Mouse (Mus musculus): ENCODE measurements around the gene Slain2. TPM values are rescaled to one million over a fixed set of nuclear protein-coding genes. Genes with fewer than 3 reads are reported as not detected.
"Not testable (repeated sequence)": the region's sequence is repeated elsewhere in the genome, so short reads cannot be mapped to it uniquely, and the experiment has no call there.

The Slain2 gene
- total RNA-seq, 2 experiments from 2014 or later = 10.0 to 12.0 TPM

DNA sequence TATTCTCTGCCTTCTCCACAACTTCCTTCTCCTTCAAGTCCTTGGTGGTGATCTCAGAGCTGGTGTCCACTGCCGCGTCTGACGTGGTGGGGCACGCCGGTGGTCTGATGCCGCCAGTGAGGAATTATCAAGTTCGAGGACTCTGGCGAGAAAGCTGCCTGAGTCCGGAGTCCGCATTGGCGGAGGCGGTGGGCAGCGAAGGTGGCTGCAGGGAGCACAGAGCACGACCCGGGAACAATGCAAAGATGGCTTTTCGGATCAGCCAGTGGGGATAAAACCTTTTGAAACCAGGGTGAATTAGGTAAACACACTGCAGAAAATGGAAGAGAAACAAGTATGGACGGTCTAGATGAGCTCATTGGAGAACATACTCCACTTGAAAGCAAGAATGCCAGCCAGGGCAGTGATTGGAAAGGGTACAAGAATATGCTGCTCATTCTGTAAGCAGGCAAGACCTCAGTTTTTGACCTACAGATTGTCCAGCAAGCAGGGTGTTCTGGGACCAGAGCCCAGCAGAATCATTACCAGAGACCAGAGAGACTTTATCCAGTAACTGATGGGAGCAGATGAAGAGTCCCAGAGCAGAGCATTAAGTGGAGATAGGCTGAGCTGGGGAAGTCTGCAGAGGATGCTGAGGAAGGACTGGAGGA lies 19.0 kb downstream of the Slain2 start:
- ATAC-seq (replicated peaks; ENCODE audit: low FRiP score, poor library complexity, severe bottlenecking) = no peak

DNA sequence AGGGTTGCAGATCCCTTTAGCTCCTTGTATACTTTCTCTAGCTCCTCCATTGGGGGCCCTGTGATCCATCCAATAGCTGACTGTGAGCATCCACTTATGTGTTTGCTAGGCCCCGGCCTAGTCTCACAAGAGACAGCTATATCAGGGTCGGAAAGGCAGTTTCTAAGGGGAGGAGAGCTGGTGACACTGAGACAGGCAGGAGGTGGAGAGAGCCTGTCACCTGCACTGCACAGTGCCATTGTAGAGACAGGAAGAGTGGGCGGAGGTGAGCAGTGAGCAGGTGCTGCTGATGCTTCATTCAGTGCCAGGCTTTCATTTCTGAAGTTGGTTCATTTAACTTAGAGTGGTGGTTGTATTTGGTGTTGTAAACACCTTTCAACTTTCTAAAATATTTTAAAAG lies 24.3 kb downstream of the Slain2 start:
- not testable (repeated sequence) for ATAC-seq (replicated peaks; ENCODE audit: low FRiP score, poor library complexity, severe bottlenecking)

DNA sequence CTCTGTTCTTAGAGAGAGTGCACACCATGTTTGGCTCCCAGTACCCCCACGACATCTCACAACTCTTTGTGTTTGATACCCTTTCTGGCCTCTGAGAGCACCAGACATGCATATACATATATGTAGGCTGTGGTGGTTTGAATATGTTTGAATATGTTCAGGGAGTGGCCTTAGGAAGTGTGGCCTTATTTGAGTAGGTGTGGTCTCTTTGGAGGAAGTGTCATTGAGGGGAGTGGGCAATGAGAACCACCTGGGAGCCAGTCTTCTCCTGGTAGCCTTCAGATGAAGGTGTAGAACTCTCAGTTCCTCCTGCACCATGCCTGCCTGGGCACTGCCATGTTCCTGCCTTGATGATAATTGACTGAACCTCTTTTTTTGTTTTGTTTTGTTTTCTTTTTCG lies 25.2 kb downstream of the Slain2 start:
- no peak for ATAC-seq (replicated peaks; ENCODE audit: low FRiP score, poor library complexity, severe bottlenecking)

DNA sequence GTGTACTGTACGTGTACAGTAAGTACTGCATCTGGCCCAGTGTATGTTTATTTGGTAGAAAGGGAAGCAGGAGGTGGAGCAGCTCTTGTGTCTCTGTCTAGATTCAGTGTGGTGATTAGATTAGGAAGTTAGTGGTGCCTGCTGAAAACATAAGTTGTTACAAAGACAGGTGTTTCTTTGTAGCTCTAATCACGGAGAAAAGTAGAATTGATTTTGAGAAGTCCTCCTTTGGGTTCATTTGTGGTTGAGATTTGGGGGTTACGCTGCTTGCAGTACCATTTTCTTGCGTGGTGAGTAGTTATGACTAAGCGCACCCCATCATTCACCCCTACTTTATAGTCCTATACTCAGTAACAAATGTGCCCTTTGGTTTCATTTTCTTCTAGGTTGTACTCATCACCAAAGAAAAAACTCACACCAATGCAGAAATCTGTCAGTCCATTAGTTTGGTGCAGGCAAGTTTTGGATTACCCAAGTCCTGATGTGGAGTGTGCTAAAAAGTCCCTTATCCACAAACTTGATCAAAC lies 26.9 kb downstream of the Slain2 start:
- ATAC-seq (replicated peaks; ENCODE audit: low FRiP score, poor library complexity, severe bottlenecking) = no peak

DNA sequence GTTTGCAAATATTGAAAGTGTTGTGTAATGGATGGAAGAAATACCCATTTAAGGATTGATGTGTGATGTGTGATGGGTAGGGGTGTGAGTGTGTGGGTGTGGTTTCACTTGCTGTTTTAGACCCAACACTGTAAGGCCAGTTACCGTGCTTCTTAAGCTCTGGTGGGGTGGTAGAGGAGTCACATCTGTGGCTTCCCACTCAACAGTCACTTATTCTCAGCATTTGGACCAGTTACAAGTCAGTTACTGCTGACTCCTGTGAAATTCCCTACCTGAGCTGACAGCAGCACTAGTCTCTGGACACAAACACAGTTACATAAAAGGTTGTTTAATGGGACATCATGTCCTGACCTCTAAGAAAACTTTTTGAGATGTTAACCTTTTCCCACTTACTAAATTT lies 34.0 kb downstream of the Slain2 start:
- no peak for ATAC-seq (replicated peaks; ENCODE audit: low FRiP score, poor library complexity, severe bottlenecking)

GRCm38 (mm10) chr5:72950252-72950651 lies 36.1 kb downstream of the Slain2 start:
- ATAC-seq (replicated peaks; ENCODE audit: low FRiP score, poor library complexity, severe bottlenecking) = no peak

DNA sequence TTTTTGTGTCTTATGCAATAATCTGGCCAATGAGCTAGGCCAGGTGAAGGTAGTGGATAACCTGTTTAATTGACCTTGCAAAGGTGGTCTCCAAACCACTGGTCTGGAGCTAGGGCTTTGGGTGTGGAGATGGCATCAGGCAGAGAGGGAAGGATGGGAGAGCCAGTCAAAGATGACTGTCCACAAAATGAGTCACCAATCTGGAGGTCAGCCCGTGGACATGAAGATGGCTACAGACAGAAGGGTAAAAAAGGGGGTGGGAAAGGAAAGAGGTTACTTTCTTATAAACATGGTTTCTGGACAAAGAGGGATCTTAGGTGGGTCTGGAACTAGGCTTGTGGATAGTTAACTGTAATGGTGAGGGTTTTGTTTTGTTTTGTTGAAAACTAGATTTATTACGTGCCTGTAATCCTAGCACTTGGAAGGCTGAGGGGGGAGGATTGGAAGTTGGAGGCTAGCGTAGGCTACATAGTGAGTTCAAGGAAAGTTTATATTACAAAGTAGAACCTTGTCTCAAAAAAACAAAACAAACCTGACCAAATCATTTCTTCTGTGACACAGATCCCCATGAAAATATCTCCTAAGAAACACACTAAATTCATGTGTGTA lies 40.0 kb downstream of the Slain2 start:
- ATAC-seq (replicated peaks; ENCODE audit: low FRiP score, poor library complexity, severe bottlenecking) = no peak

- no peak for ATAC-seq (replicated peaks; ENCODE audit: low FRiP score, poor library complexity, severe bottlenecking)
Observed at GRCm38 (mm10) chr5:72957281-72957680, 43.2 kb downstream of the Slain2 start.

- no peak for ATAC-seq (replicated peaks; ENCODE audit: low FRiP score, poor library complexity, severe bottlenecking)
Observed at GRCm38 (mm10) chr5:72960096-72960495, 46.0 kb downstream of the Slain2 start.

DNA sequence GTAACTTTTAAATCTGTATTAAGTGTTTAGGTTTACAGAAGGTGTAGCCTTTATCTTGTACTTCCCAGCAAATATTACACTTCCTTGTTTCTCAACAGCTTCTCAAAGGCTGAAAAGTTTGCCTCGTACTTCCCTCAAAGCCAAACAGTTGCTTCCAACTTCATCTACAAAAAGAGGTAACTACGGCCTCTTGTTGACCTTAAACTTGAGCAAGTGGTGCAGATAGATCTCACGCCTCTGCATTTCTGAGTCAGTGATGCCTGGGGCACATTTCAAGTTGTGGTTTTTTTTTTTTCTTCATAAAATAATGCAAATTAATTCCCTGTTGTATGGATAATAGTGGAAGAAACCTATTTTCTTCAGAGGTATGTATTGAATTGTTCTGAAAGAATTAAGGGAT lies 51.6 kb downstream of the Slain2 start:
- no peak for ATAC-seq (replicated peaks; ENCODE audit: low FRiP score, poor library complexity, severe bottlenecking)

DNA sequence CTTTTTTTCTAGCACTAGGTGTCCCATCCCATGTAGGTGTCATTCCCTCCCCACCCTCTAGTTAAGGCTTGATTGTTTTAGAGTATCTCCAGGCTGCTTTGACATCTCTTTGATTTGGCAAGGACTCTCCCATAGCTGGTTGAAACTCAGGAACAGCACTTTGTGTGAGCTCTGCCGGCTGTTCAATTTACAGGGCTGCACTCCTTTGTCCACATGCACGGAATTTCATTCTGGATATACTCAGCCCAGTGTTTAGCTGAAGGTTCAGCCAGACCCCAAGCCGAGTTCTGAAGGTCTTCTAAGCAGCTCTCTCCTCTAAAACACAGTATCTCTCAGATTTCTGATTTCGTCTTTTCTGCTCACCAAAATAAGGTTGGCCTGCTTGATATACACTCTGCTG lies 58.3 kb downstream of the Slain2 start:
- ATAC-seq (replicated peaks; ENCODE audit: low FRiP score, poor library complexity, severe bottlenecking) = no peak

DNA sequence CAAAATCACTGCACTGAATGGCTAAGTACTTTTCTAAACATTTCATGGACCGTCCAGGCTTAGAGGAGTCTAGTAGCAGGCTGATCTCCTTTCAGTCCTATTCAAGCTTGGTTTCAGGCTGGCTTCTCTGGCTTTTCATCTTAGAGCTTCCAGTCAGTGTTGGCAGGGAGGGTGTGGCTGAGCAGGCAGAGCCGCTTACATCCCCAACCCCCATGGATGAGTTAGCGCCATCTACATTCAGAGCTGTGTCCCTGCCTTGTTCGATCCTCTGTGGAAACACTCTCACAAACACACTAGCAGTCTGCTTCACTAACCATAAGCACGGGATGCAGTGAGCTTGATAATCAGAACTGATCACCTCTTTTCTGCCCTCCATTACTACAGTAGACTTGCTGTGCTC lies 58.8 kb downstream of the Slain2 start:
- no peak for ATAC-seq (replicated peaks; ENCODE audit: low FRiP score, poor library complexity, severe bottlenecking)

GRCm38 (mm10) chr5:72974602-72975001 lies 60.5 kb downstream of the Slain2 start, which contains the start of gene Gm10135:
TSS of gene Gm10135 (minus strand) at chr5:72974702.
- no peak for ATAC-seq (replicated peaks; ENCODE audit: low FRiP score, poor library complexity, severe bottlenecking)

GRCm38 (mm10) chr5:72975996-72976395 lies 61.9 kb downstream of the Slain2 start:
- no peak for ATAC-seq (replicated peaks; ENCODE audit: low FRiP score, poor library complexity, severe bottlenecking)

GRCm38 (mm10) chr5:72976539-72976938 lies 62.4 kb downstream of the Slain2 start:
- no peak for ATAC-seq (replicated peaks; ENCODE audit: low FRiP score, poor library complexity, severe bottlenecking)

DNA sequence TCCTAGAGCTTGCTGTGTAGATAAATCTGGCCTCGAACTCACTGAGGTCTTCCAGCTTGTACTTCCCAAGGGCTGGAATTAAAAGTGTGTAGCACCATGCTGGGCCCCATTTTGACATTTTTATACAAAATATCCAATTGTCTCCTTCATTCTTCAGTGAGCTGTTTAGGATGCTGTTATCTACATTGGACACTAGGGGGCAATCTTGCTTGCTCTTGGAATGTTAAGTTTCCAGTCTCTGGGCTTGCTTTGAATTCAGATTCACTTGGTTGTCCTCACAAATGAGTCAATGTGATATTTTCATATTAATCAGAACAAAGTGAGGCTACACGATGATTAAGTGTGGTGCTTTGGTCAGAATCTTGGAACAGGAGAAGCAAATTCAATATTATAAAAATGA lies 70.0 kb downstream of the Slain2 start:
- ATAC-seq (replicated peaks; ENCODE audit: low FRiP score, poor library complexity, severe bottlenecking) = peak; percentile 66; the same call in 1 of the 2 replicates

DNA sequence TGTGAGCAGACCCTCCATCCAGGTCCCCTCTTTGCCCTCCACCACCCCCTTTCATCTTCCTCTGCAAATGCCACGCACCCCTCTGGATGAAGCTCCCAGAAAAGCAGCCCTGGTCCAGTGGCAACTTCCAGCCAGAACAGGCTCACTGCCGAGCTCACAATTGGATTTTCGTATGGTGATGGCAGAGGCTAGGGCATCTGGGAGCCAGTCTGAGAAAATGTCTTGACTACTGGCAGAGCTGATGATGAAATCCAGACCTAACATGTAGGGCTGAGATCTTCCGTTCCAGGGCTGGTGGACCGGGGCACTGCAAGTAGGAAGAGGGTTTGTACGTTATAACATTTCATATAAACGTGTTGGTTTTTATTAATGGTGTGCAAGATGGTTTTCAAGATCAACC lies 73.7 kb downstream of the Slain2 start:
- ATAC-seq (replicated peaks; ENCODE audit: low FRiP score, poor library complexity, severe bottlenecking) = no peak

GRCm38 (mm10) chr5:72989756-72990155 lies 75.7 kb downstream of the Slain2 start:
- no peak for ATAC-seq (replicated peaks; ENCODE audit: low FRiP score, poor library complexity, severe bottlenecking)

DNA sequence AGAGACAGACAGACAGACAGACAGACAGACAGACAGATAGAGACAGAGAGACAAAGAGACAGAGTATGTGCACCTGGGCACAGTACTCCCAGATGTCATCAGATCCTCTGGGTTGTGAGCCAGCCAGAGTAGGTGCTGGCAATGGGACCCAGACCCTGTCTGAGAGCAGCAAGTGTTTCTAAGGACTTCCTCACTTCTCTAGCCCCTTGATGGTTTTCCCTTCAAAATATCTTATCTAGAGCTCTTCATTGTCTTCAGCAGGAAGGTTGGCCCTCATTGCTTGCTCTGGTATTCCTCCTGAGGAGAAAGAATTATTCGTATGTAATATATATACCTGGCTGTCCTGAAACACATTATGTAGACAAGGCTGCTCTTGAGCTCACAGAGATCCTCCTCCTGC lies 78.4 kb downstream of the Slain2 start:
- no peak for ATAC-seq (replicated peaks; ENCODE audit: low FRiP score, poor library complexity, severe bottlenecking)

DNA sequence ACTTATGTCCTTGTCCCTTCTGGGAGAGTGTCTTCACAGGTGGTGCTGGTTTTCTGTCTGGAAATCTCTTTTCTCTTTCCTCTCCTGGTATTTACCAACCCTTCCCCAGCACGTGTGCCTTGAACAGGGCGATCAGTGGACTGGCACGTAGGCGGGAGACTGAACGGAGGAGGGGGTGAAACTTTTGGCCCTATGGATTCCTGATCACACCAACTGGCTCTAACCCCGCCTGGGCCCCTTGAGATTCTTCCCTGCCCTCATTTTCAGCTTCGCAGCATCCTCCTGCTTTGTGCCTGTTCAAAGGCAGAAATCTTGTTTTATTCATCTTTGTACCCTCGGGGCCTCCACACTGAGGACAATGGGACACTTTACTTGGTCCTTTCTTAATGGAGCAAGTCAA lies 80.3 kb downstream of the Slain2 start:
- ATAC-seq (replicated peaks; ENCODE audit: low FRiP score, poor library complexity, severe bottlenecking) = no peak

DNA sequence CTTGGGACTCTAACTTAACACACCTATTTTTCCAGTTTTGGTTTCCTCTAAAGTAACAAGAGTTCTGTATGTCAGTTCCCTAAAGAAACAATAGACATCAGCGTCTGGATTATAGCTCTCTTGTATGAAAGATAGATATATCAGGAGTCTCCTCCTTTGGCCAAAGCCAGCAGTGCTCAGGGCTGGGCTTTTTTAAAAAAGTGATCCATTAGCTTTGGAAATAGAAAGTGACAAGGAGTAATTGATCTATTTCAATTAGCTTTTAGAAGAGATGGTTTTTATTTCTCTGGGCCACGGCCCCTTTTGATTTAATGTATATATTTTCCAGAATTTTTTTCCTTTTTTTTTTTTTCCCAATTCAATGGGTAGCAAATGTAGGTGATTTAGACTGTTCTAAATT lies 80.8 kb downstream of the Slain2 start:
- ATAC-seq (replicated peaks; ENCODE audit: low FRiP score, poor library complexity, severe bottlenecking) = no peak

GRCm38 (mm10) chr5:72995379-72995778 lies 81.3 kb downstream of the Slain2 start:
- ATAC-seq (replicated peaks; ENCODE audit: low FRiP score, poor library complexity, severe bottlenecking) = no peak

Measured in erythroblast, adult 5-6 weeks (primary cell).